Mouse (Mus musculus): Measurements from ENCODE around the gene Pcolce. TPM values are rescaled to one million over a fixed set of nuclear protein-coding genes. Genes with fewer than 3 reads are reported as not detected.

Pcolce gene
- polyA plus RNA-seq, 1 experiment from 2014 or later = 150 TPM

DNA sequence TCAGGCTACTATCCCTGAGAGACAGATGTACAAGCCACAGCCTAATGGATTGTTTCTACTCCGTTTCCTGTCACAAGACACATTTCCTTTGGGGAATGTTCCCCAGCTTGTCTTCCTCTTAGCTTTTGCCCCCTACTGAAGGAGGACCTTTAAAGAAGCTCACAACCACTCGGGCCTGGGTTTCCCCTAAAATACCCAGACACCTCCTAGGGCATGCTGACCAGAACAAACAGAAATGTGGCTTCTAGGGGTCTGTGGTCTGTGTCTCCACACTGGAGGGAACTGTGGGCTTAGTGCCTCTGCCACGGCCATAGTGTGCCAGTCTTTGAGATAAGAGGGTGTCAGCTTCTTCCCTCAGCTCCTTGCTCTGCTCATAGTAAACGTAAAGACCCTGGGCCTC, 18.0 kb upstream of the Pcolce start:
- no peaks in the 10 kb centered on the region for H3K9me3 ChIP-seq (replicated peaks; ENCODE audit: control insufficient read depth, low read length)
- H3K4me1 ChIP-seq (ENCODE audit: control insufficient read depth, insufficient read depth, low read length) = peaks cover 42% of the 10 kb centered on the region
- ATAC-seq (ENCODE audit: insufficient read depth, low FRiP score) = no peak
- H3K4me3 ChIP-seq (replicated peaks; ENCODE audit: low read length) = peak overlapping the region; percentile 66
- H3K36me3 ChIP-seq (ENCODE audit: control insufficient read depth, insufficient read depth, low read length) = no peaks in the 10 kb centered on the region
- peak overlapping the region; percentile 92 for H3K27ac ChIP-seq (ENCODE audit: low read length)
- H3K4me2 ChIP-seq (ENCODE audit: low read depth, low read length) = peak overlapping the region; percentile 92
- H3K27me3 ChIP-seq (ENCODE audit: control insufficient read depth, insufficient read depth, low read length) = no peaks in the 10 kb centered on the region
- H3K9ac ChIP-seq (ENCODE audit: low read length) = peak overlapping the region; percentile 76
- WGBS = 46% methylated on average over 4 of the region's 4 CpGs

GRCm38 (mm10) chr5:137631171-137631570, 17.6 kb upstream of the Pcolce start:
- Histone ChIP-seq H3K27me3 (ENCODE audit: control insufficient read depth, insufficient read depth, low read length) (no peaks in the 10 kb centered on the region), H3K9ac (ENCODE audit: low read length) (peak overlapping the region; percentile 76), H3K4me2 (ENCODE audit: low read depth, low read length) (peak overlapping the region; percentile 92), H3K27ac (ENCODE audit: low read length) (peak overlapping the region; percentile 92), H3K4me3 (replicated peaks; ENCODE audit: low read length) (peak overlapping the region; percentile 66), H3K9me3 (replicated peaks; ENCODE audit: control insufficient read depth, low read length) (no peaks in the 10 kb centered on the region), H3K36me3 (ENCODE audit: control insufficient read depth, insufficient read depth, low read length) (no peaks in the 10 kb centered on the region), H3K4me1 (ENCODE audit: control insufficient read depth, insufficient read depth, low read length) (peaks cover 42% of the 10 kb centered on the region)
- ATAC-seq (ENCODE audit: insufficient read depth, low FRiP score) = no peak
- WGBS = 36% methylated on average over 9 of the region's 9 CpGs

GRCm38 (mm10) chr5:137630602-137631001, 17.0 kb upstream of the Pcolce start:
- Histone ChIP-seq H3K4me2 (ENCODE audit: low read depth, low read length) (peak overlapping the region; percentile 92), H3K27me3 (ENCODE audit: control insufficient read depth, insufficient read depth, low read length) (no peaks in the 10 kb centered on the region), H3K9me3 (replicated peaks; ENCODE audit: control insufficient read depth, low read length) (no peaks in the 10 kb centered on the region), H3K9ac (ENCODE audit: low read length) (peak overlapping the region; percentile 76), H3K27ac (ENCODE audit: low read length) (peak overlapping the region; percentile 92), H3K4me1 (ENCODE audit: control insufficient read depth, insufficient read depth, low read length) (peaks cover 42% of the 10 kb centered on the region), H3K4me3 (replicated peaks; ENCODE audit: low read length) (peak overlapping the region; percentile 66), H3K36me3 (ENCODE audit: control insufficient read depth, insufficient read depth, low read length) (no peaks in the 10 kb centered on the region)
- WGBS = 7% methylated on average over 3 of the region's 3 CpGs
- no peak for ATAC-seq (ENCODE audit: insufficient read depth, low FRiP score)

DNA sequence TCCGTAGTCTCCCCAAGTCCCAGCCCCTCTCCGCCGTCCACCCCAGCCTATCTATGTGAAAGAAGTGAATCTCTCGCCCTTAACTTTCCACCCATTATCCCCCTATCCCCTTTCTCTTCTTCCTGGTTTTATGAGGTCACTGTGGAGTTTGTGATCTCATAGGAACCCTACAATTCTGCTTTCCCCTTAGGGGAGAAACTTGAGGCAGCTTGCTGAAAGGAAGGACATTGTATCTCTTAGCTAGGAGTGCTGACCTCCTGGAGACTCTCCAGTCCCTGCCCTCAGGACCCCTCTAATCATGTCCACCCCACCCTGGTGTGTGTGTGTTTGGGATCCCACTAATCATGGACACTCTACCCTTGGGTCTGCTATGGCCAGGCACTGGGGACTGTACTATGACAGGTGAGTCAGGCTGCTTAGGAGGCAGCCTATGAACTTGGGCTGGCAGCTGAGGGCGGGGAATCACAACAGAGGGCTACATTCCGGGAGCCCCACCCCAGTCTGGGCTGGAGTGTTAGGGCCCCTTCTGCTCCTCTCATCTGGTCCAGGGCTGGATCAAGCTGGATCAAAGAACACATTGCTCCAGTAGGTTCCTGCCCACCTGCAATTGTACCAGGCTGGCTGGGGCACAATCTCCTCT, 16.4 kb upstream of the Pcolce start:
- Histone ChIP-seq H3K27ac (ENCODE audit: low read length) (peak overlapping the region; percentile 92), H3K9ac (ENCODE audit: low read length) (peak overlapping the region; percentile 76), H3K36me3 (ENCODE audit: control insufficient read depth, insufficient read depth, low read length) (no peaks in the 10 kb centered on the region), H3K4me3 (replicated peaks; ENCODE audit: low read length) (peak overlapping the region; percentile 66), H3K4me1 (ENCODE audit: control insufficient read depth, insufficient read depth, low read length) (peaks cover 42% of the 10 kb centered on the region), H3K4me2 (ENCODE audit: low read depth, low read length) (peak overlapping the region; percentile 92), H3K27me3 (ENCODE audit: control insufficient read depth, insufficient read depth, low read length) (no peaks in the 10 kb centered on the region), H3K9me3 (replicated peaks; ENCODE audit: control insufficient read depth, low read length) (no peaks in the 10 kb centered on the region)
- WGBS = 13% methylated on average over 6 of the region's 6 CpGs
- peak; percentile 6; the same call in 1 of the 2 replicates for ATAC-seq (ENCODE audit: insufficient read depth, low FRiP score)

- peak overlapping the region; percentile 66 for H3K4me3 ChIP-seq (replicated peaks; ENCODE audit: low read length)
- H3K9me3 ChIP-seq (replicated peaks; ENCODE audit: control insufficient read depth, low read length) = no peaks in the 10 kb centered on the region
- H3K27ac ChIP-seq (ENCODE audit: low read length) = peak overlapping the region; percentile 92
- H3K36me3 ChIP-seq (ENCODE audit: control insufficient read depth, insufficient read depth, low read length) = no peaks in the 10 kb centered on the region
- 0% methylated on average over 23 of the region's 23 CpGs for WGBS
- H3K9ac ChIP-seq (ENCODE audit: low read length) = peak overlapping the region; percentile 76
- ATAC-seq (ENCODE audit: insufficient read depth, low FRiP score) = peak; percentile 3; the same call in 1 of the 2 replicates
- peaks cover 45% of the 10 kb centered on the region for H3K4me1 ChIP-seq (ENCODE audit: control insufficient read depth, insufficient read depth, low read length)
- H3K4me2 ChIP-seq (ENCODE audit: low read depth, low read length) = peak overlapping the region; percentile 92
- no peaks in the 10 kb centered on the region for H3K27me3 ChIP-seq (ENCODE audit: control insufficient read depth, insufficient read depth, low read length)
Observed at GRCm38 (mm10) chr5:137629306-137629721, 15.7 kb upstream of the Pcolce start.

DNA sequence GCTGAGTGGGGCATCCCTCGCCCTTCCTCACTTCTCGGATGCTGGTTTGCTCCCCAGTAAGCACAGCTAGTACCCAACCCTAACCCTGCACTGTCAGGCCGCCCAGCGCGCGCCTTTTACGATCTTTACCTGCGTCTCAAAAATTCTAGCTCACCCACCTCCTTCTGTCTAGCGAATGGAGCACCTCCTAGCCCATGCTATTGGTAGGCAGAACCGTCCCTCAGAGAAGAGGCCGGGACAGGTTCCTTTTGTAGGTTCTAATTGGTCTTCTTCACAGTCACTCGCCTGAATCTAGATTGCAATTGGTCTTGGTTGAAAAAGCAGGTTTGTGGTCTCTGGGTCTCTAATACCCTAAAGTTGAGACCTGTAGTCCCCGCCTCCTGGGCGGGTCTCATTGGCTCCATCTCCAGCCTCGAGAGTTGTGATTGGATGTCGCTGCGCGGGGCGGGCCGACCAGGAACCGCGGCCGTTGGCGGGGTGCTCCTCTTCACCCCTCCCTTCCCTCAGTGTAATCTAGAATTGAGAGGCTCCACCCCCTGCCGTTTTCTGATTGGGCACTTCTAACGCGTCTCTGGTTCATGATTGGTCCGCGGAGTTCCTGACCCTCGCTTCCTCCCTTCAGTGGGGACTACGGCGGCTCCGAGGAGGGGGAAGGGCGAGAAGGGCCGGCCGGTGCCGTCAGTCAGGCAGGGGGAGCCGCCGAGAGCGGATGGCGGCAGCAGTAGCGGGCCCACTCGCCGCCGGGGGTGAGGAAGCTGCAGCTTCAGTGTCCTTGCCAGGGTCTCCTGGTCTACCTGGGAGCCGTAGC, 15.1 kb upstream of the Pcolce start, which contains the start of the genes Fbxo24, Lrch4 and Gm20605:
TSS of gene Fbxo24 (minus strand) at position 505 of the 808 bp plus-strand sequence.
TSS of gene Lrch4 (plus strand) at position 624 of the 808 bp plus-strand sequence.
TSS of gene Gm20605 (plus strand) at position 678 of the 808 bp plus-strand sequence.
- peak; percentile 97 for ATAC-seq (ENCODE audit: insufficient read depth, low FRiP score)
- H3K9me3 ChIP-seq (replicated peaks; ENCODE audit: control insufficient read depth, low read length) = no peaks in the 10 kb centered on the region

GRCm38 (mm10) chr5:137627991-137628390, 14.4 kb upstream of the Pcolce start:
- peak overlapping the region; percentile 76 for H3K9ac ChIP-seq (ENCODE audit: low read length)
- H3K27me3 ChIP-seq (ENCODE audit: control insufficient read depth, insufficient read depth, low read length) = no peaks in the 10 kb centered on the region
- peak overlapping the region; percentile 66 for H3K4me3 ChIP-seq (replicated peaks; ENCODE audit: low read length)
- H3K4me1 ChIP-seq (ENCODE audit: control insufficient read depth, insufficient read depth, low read length) = peaks cover 41% of the 10 kb centered on the region
- peak overlapping the region; percentile 60 for H3K4me2 ChIP-seq (ENCODE audit: low read depth, low read length)
- WGBS = 3% methylated on average over 9 of the region's 9 CpGs
- H3K36me3 ChIP-seq (ENCODE audit: control insufficient read depth, insufficient read depth, low read length) = no peaks in the 10 kb centered on the region
- ATAC-seq (ENCODE audit: insufficient read depth, low FRiP score) = no peak
- peak overlapping the region; percentile 94 for H3K27ac ChIP-seq (ENCODE audit: low read length)
- H3K9me3 ChIP-seq (replicated peaks; ENCODE audit: control insufficient read depth, low read length) = no peaks in the 10 kb centered on the region

More for the DNA sequence above, 15.1 kb upstream of the Pcolce start, which contains the start of the genes Fbxo24, Lrch4 and Gm20605:
- peaks cover 45% of the 10 kb centered on the region for H3K4me1 ChIP-seq (ENCODE audit: control insufficient read depth, insufficient read depth, low read length)
- peak within 1 kb of the TSS; percentile 92 for H3K4me2 ChIP-seq (ENCODE audit: low read depth, low read length)
- WGBS = under 1% methylated on average over 46 of the region's 46 CpGs
- peak within 1 kb of the TSS; percentile 76 for H3K9ac ChIP-seq (ENCODE audit: low read length)
- H3K4me3 ChIP-seq (replicated peaks; ENCODE audit: low read length) = peak within 1 kb of the TSS; percentile 66
- H3K36me3 ChIP-seq (ENCODE audit: control insufficient read depth, insufficient read depth, low read length) = no peaks in the 10 kb centered on the region
- no peaks in the 10 kb centered on the region for H3K27me3 ChIP-seq (ENCODE audit: control insufficient read depth, insufficient read depth, low read length)
- H3K27ac ChIP-seq (ENCODE audit: low read length) = peak within 1 kb of the TSS; percentile 94

DNA sequence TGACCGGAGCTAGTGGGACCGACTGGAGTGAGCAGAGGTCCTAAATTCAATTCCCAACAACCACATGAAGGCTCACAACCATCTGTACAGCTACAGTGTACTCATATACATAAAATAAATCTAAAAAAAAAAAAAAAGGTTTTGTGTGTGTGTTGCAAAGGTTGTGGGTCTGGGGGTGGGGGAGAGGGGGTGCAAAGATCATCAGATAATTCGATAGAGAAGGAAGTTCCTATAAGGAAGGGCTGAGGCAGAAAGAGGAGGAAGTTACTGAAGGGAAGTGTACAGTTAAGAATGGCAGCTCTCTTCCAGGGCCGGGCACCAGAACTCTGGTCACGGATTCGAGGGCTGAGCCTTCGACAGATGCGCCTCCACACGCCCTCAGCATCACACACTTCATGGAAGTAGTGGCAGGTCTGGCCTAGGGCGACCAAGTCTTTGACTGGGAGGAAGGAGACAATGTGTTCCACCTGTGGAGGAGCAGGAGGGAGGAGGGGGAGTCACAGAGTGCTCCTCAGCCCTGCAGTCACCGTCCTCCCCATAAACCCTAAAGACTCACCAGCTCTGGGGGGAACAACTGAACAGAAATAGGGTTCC, 10.4 kb upstream of the Pcolce start:
- no peak overlapping the region for H3K27ac ChIP-seq (ENCODE audit: low read length)
- no peak for ATAC-seq (ENCODE audit: insufficient read depth, low FRiP score)
- no peaks in the 10 kb centered on the region for H3K9me3 ChIP-seq (replicated peaks; ENCODE audit: control insufficient read depth, low read length)
- H3K36me3 ChIP-seq (ENCODE audit: control insufficient read depth, insufficient read depth, low read length) = no peaks in the 10 kb centered on the region
- peak overlapping the region; percentile 29; the same call in 1 of the 2 replicates for H3K9ac ChIP-seq (ENCODE audit: low read length)
- no peaks in the 10 kb centered on the region for H3K27me3 ChIP-seq (ENCODE audit: control insufficient read depth, insufficient read depth, low read length)
- peaks cover 8% of the 10 kb centered on the region; the same call in 1 of the 2 replicates for H3K4me1 ChIP-seq (ENCODE audit: control insufficient read depth, insufficient read depth, low read length)
- WGBS = 74% methylated on average over 11 of the region's 11 CpGs
- H3K4me3 ChIP-seq (replicated peaks; ENCODE audit: low read length) = no peak overlapping the region
- H3K4me2 ChIP-seq (ENCODE audit: low read depth, low read length) = no peak overlapping the region

All from stomach, embryonic 16.5 days (tissue).